Mouse (Mus musculus) liver, adult 2 months (tissue): Measurements from ENCODE around the gene Slc51a. TPM values are rescaled to one million over a fixed set of nuclear protein-coding genes. Genes with fewer than 3 reads are reported as not detected.
A peak's percentile ranks its signal among the peaks of the same experiment; 100 is the strongest.

Source experiments
- DNase-seq: peaks from one replicate; pipeline ENCODE4 v3.0.0-alpha.2; 2011; ENCODE audit warnings: low read depth, low spot score; ENCODE audit errors: extremely low read depth
- H3K27ac ChIP-seq: fragments of 200-500 bp; replicated peaks from 2 replicates; pipeline ENCODE4 v1.5.1; 2012; ENCODE audit warnings: low read depth, mild to moderate bottlenecking, control low read depth, inconsistent platforms, low read length; ENCODE audit not compliant: insufficient read depth
- H3K27me3 ChIP-seq: fragments of 200-500 bp; 2 replicates; pipeline ENCODE4 v1.6.1; 2012; ENCODE audit warnings: mild to moderate bottlenecking, moderate library complexity, low read length, inconsistent platforms; ENCODE audit not compliant: control insufficient read depth, insufficient read depth
- H3K36me3 ChIP-seq: fragments of 200-500 bp; 2 replicates; pipeline ENCODE4 v1.6.1; 2012; ENCODE audit warnings: low read length, inconsistent platforms; ENCODE audit not compliant: control insufficient read depth, insufficient read depth
- H3K4me1 ChIP-seq: fragments of 200-500 bp; 2 replicates; pipeline ENCODE4 v1.6.1; 2011; ENCODE audit warnings: low read length; ENCODE audit not compliant: control insufficient read depth, insufficient read depth
- H3K4me3 ChIP-seq: fragments of 200-500 bp; 2 replicates; pipeline ENCODE4 v1.5.1; 2011; ENCODE audit warnings: low read depth, mild to moderate bottlenecking, control low read depth, low read length, moderate library complexity; ENCODE audit not compliant: insufficient read depth
- H3K79me2 ChIP-seq: fragments of 200-500 bp; 2 replicates; pipeline ENCODE4 v1.6.1; 2012; ENCODE audit warnings: inconsistent platforms, mild to moderate bottlenecking, low read length, moderate library complexity; ENCODE audit not compliant: control insufficient read depth, insufficient read depth
- H3K9ac ChIP-seq: fragments of 200-500 bp; 2 replicates; pipeline ENCODE4 v1.6.1; 2012; ENCODE audit warnings: low read depth, mild to moderate bottlenecking, control low read depth, inconsistent platforms, low read length
- CTCF ChIP-seq: fragments of 200-500 bp; IDR thresholded peaks from 2 replicates; pipeline ENCODE4 v1.5.1; 2011; ENCODE audit warnings: low read depth, low read length, control low read depth
- POLR2A ChIP-seq: fragments of 200-500 bp; IDR thresholded peaks from 2 replicates; pipeline ENCODE4 v1.6.1; 2011; ENCODE audit warnings: low read length, control low read depth; ENCODE audit not compliant: insufficient read depth; ENCODE audit errors: extremely low read depth
- WGBS: fragments of 180-500 bp; shearing (Covaris S2); methylation state at CpG from one replicate; pipeline ENCODE4 v1.1.7; 2018; 5-methylcytosine and 5-hydroxymethylcytosine counted together
- polyA plus RNA-seq: library from polyadenylated mRNA; depleted of rRNA; stranded (reverse); fragments of >200 nt; gene quantifications from 2 replicates; pipeline ENCODE4 v1.2.3, GENCODE M21; 2012
- total RNA-seq: library from RNA; depleted of rRNA; stranded (reverse); fragments of >200 nt; gene quantifications from 2 replicates; pipeline ENCODE4 v1.2.3, GENCODE M21; 2014

Slc51a gene
- total and polyA plus RNA-seq, 2 experiments, result 0.06 TPM; not detected in 1

DNA sequence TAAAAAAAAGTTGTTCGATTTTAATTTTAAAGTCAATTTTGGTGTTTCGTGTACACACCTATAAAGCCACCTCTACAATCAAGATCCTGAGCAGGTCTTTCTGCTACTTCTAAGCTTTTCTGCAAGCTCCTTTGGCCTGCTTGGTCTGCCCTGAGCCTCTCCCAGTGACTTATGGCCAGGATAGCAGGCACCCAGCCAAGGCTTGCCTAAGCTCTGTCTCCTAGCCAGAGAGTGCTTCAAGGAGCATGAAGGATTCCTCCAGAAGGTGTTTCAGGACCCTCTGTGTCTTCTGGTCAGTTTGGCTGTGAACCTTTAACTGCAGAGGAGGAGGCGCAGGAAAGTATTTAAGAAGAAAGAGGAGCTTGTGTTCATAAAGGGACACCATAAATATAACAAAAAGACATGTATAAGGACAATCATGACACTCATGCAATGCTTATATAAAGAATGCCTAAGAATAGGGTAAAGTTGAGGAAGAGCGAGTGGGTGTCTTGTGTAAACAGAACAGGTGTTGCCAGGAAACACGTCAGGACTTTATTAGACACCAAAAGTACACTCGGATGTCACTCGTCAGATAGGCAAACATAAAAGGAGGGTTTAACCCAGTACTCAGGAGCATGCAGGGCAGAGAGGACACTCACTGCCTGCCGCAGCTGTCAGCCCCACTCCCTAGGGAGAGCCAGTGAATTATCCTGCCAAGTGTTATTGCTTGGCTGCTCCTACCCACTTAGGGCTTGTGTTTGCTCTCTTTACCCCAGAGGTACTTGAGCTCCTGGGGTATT lies 36.0 kb upstream of the Slc51a start:
- no peak overlapping the region for H3K27ac ChIP-seq

DNA sequence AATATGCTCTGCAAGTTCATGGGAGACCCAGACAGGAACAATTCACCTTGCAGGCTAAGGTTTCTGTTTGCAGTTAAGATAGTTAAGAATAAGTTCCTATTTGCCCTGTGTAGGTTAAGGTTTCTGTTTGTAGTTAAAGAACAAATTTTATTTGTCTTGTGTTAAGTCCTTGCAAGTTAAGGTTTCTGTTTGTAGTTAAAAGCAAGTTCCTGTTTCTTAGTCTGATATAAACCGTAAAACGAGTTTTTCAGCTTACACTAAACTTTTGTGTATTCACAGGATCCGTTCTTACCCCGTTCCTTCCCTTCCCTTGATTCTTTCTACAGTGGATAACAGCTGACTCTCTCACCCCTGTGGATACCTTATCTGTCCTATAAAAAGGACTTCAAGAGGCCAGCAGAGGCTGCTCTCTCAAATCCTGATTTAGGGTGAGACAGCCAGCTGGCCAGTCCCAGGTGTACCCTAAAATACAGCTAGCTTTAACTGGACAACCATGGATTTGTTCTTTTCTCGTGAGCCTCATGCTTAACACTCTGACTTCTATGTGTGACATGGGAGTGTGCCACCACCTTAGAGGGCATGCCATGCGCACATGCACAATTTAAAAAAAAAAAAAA lies 35.0 kb upstream of the Slc51a start:
- no peaks in the 10 kb centered on the region for H3K36me3 ChIP-seq
- WGBS, result 77% methylated on average over 6 of the region's 6 CpGs
- H3K4me3 ChIP-seq, result no peak overlapping the region
- H3K9ac ChIP-seq, result no peak overlapping the region
- no peak for DNase-seq
- H3K27me3 ChIP-seq, result no peaks in the 10 kb centered on the region
- H3K79me2 ChIP-seq, result no peaks in the 10 kb centered on the region
- no peak overlapping the region for H3K27ac ChIP-seq
- TF ChIP-seq POLR2A, result no peak
- no peak for TF ChIP-seq CTCF
- peaks cover 7% of the 10 kb centered on the region for H3K4me1 ChIP-seq

More for the DNA sequence above, 36.0 kb upstream of the Slc51a start:
- peak; percentile 68 for DNase-seq
- peaks cover 7% of the 10 kb centered on the region for H3K4me1 ChIP-seq
- H3K27me3 ChIP-seq, result no peaks in the 10 kb centered on the region
- no peak overlapping the region for H3K9ac ChIP-seq
- WGBS, result 49% methylated on average over 8 of the region's 8 CpGs
- H3K4me3 ChIP-seq, result no peak overlapping the region
- H3K79me2 ChIP-seq, result no peaks in the 10 kb centered on the region
- TF ChIP-seq CTCF, result no peak
- no peak for TF ChIP-seq POLR2A
- H3K36me3 ChIP-seq, result no peaks in the 10 kb centered on the region

DNA sequence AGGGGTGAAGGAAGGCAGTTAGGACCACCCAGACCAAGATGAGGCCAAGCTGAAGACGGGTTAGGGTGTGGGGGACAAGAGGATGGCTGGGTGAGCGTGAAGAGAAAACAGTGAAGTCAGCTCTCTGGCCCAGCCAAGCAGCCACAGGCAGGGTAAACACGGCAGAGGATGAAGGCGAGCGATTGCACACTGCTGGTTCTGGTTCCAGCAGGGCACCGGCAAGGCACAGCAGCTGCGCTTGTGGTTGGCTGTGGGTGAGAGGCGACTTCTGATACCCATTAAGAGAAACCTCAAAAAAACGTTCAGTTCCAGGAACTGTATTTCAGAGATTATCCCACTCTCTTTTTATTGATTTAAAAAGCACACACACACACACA lies 32.7 kb upstream of the Slc51a start:
- peak; percentile 26 for DNase-seq
- no peak overlapping the region for H3K27ac ChIP-seq
- no peak overlapping the region for H3K9ac ChIP-seq
- H3K4me3 ChIP-seq, result no peak overlapping the region
- TF ChIP-seq CTCF (no peak), POLR2A (no peak)
- no peaks in the 10 kb centered on the region for H3K79me2 ChIP-seq
- 13% methylated on average over 9 of the region's 9 CpGs for WGBS
- H3K27me3 ChIP-seq, result no peaks in the 10 kb centered on the region
- H3K4me1 ChIP-seq, result peaks cover 7% of the 10 kb centered on the region
- no peaks in the 10 kb centered on the region for H3K36me3 ChIP-seq

DNA sequence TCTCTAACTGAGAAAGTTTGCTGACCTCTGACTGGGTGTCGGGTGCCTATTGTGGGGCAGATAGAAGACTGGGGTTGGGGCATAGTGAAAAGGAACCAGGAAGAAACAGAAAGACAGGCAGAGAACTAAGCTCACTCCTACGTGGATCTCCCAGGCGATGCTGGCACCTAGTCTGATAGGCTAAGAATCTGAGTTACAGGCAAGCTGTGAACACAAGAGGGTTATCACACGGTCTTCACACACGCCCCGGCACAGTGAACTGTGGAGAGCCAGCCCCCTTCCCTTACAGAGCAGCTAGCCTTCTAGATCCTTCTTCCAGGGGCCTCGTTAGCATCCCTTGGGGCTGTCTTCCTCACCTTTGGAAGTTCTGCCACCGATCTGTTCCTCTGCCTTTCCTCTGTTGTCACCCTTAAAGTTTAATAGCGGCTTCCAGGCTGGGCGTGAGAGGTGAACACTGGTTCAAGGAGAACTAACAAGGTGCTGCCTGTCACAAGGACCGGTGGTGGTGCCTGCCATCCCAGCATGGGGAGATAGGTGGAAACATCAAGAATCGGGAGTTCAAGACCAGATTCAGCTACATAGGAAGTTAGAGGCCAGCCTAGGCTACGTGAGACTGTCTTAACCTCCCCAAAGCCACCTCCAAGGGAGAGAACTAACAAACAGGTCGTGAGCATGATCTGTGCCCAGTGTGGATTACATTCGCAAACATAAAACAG lies 32.1 kb upstream of the Slc51a start:
- H3K27me3 ChIP-seq, result no peaks in the 10 kb centered on the region
- no peaks in the 10 kb centered on the region for H3K79me2 ChIP-seq
- TF ChIP-seq POLR2A, result no peak
- TF ChIP-seq CTCF, result no peak
- no peak overlapping the region for H3K4me3 ChIP-seq
- no peaks in the 10 kb centered on the region for H3K36me3 ChIP-seq
- DNase-seq, result no peak
- no peak overlapping the region for H3K27ac ChIP-seq
- peaks cover 7% of the 10 kb centered on the region for H3K4me1 ChIP-seq
- WGBS, result 75% methylated on average over 15 of the region's 15 CpGs
- no peak overlapping the region for H3K9ac ChIP-seq

DNA sequence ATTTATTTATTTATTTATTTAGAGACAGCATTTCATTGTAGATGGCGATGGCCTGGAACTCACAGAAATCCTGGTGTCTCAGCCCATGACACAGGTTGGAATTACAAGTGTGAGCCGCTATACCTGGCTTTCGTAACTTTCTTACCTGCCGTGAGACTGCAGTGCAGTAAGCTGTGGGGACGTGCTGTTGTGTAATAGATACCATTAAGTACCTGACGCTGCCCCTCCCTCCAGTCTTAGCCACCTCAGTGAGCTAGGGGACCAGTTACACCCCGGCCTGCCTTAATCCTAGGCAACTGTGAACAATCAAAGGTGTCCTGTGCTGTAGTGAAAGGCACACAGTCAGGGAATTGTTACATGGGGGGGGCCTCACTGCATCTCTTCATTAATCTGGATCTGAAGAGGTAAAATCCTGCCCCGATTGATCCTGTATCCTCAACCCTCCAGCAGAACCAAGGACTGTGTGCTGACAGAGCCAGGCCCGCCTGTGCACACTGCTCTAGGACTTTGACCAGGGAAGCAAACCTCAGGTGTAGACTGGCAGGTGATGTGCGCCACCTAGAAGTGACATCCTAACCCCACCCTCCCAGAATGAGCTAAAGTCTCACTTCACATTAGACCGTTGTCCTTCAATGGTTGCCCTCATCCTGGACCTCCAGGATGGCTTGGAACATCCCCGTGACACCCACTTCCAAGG lies 30.3 kb upstream of the Slc51a start:
- H3K36me3 ChIP-seq, result no peaks in the 10 kb centered on the region
- DNase-seq, result no peak
- WGBS, result 85% methylated on average over 12 of the region's 12 CpGs
- no peak overlapping the region for H3K9ac ChIP-seq
- H3K79me2 ChIP-seq, result no peaks in the 10 kb centered on the region
- H3K4me3 ChIP-seq, result no peak overlapping the region
- H3K27ac ChIP-seq, result no peak overlapping the region
- no peaks in the 10 kb centered on the region for H3K27me3 ChIP-seq
- TF ChIP-seq CTCF (no peak), POLR2A (no peak)
- peaks cover 3% of the 10 kb centered on the region for H3K4me1 ChIP-seq
